Mouse (Mus musculus) neural tube, embryonic 14.5 days (tissue): Measurements from ENCODE around the gene Tfr2. TPM values are rescaled to one million over a fixed set of nuclear protein-coding genes. Genes with fewer than 3 reads are reported as not detected.
A peak's percentile ranks its signal among the peaks of the same experiment; 100 is the strongest.

Experiments
- ATAC-seq: fragments of 200-750 bp; cut with Nextera tagmentation; 2 replicates; pipeline ENCODE4 v1.8.0; 2017; ENCODE audit warnings: low read depth, mild to moderate bottlenecking, moderate TSS enrichment, moderate library complexity
- H3K27ac ChIP-seq: fragments of 300-500 bp; sonication (generic); 2 replicates; pipeline ENCODE4 v1.5.1; 2014; ENCODE audit warnings: low read depth, mild to moderate bottlenecking, control low read depth, low read length, moderate library complexity, mixed read lengths
- H3K27me3 ChIP-seq: fragments of 300-500 bp; sonication (generic); 2 replicates; pipeline ENCODE4 v1.6.1; 2014; ENCODE audit warnings: low read length; ENCODE audit not compliant: control insufficient read depth, insufficient read depth
- H3K36me3 ChIP-seq: fragments of 300-500 bp; sonication (generic); 2 replicates; pipeline ENCODE4 v1.6.1; 2014; ENCODE audit warnings: low read length, mixed read lengths; ENCODE audit not compliant: control insufficient read depth, insufficient read depth
- H3K4me1 ChIP-seq: fragments of 300-500 bp; sonication (generic); 2 replicates; pipeline ENCODE4 v1.6.1; 2014; ENCODE audit warnings: low read length; ENCODE audit not compliant: control insufficient read depth, insufficient read depth
- H3K4me2 ChIP-seq: fragments of 300-500 bp; sonication (generic); 2 replicates; pipeline ENCODE4 v1.6.1; 2014; ENCODE audit warnings: mild to moderate bottlenecking, low read depth, low read length, control low read depth
- H3K4me3 ChIP-seq: fragments of 300-500 bp; sonication (generic); 2 replicates; pipeline ENCODE4 v1.5.1; 2014; ENCODE audit warnings: low read depth, low read length, control low read depth, mixed read lengths
- H3K9ac ChIP-seq: fragments of 300-500 bp; sonication (generic); replicated peaks from 2 replicates; pipeline ENCODE4 v1.6.1; 2014; ENCODE audit warnings: low read depth, mild to moderate bottlenecking, control low read depth, low read length, mixed read lengths
- H3K9me3 ChIP-seq: fragments of 300-500 bp; sonication (generic); 2 replicates; pipeline ENCODE4 v1.6.1; 2016; ENCODE audit warnings: low read length; ENCODE audit not compliant: control insufficient read depth
- WGBS: fragments of 180-500 bp; shearing (Covaris S2); extraction: QIAGEN DNeasy Blood & Tissue Kit; methylation state at CpG from one replicate; pipeline ENCODE4 v1.1.7; 2014; 5-methylcytosine and 5-hydroxymethylcytosine counted together
- microRNA-seq: library from miRNA; unstranded; fragments of <30 nt; microRNA quantifications from one replicate; pipeline ENCODE4, GENCODE M21; 2016
- polyA plus RNA-seq: library from polyadenylated mRNA; unstranded; fragments of >200 nt; fragmentation: Nextera tagmentation; extraction: Ambion mirVana; gene quantifications from 2 replicates; pipeline ENCODE4 v1.2.1, GENCODE M21; 2014

Gene Tfr2
- polyA plus RNA-seq, 1 experiment from 2014 or later = 5.8 TPM

- ATAC-seq = no peak
- 28% methylated on average over 6 of the region's 6 CpGs for WGBS
- Histone ChIP-seq H3K4me2 (peak overlapping the region; percentile 91), H3K9me3 (no peaks in the 10 kb centered on the region), H3K27ac (no peak overlapping the region), H3K4me1 (peaks cover 26% of the 10 kb centered on the region), H3K4me3 (peak overlapping the region; percentile 82), H3K27me3 (no peaks in the 10 kb centered on the region), H3K36me3 (0 out of 2 replicates have a peak, but pooled peaks cover 6% of the 10 kb centered on the region), H3K9ac (no peak overlapping the region; the same call in 1 of the 2 replicates)
Observed at GRCm38 (mm10) chr5:137629906-137630545, 60.4 kb downstream of the Tfr2 start.

GRCm38 (mm10) chr5:137630602-137631001 is 61.0 kb downstream of the Tfr2 start:
- H3K9me3 ChIP-seq = no peaks in the 10 kb centered on the region
- peaks cover 26% of the 10 kb centered on the region for H3K4me1 ChIP-seq
- H3K4me3 ChIP-seq = peak overlapping the region; percentile 82; the same call in 1 of the 2 replicates
- H3K27me3 ChIP-seq = no peaks in the 10 kb centered on the region
- no peak for ATAC-seq
- no peak overlapping the region for H3K27ac ChIP-seq
- 0 out of 2 replicates have a peak overlapping the region, but pooled peaks have one; percentile 37 for H3K9ac ChIP-seq
- H3K36me3 ChIP-seq = peaks cover 11% of the 10 kb centered on the region; the same call in 1 of the 2 replicates
- H3K4me2 ChIP-seq = peak overlapping the region; percentile 91
- 34% methylated on average over 3 of the region's 3 CpGs for WGBS

- peak overlapping the region; percentile 91 for H3K4me2 ChIP-seq
- WGBS = 59% methylated on average over 9 of the region's 9 CpGs
- H3K27me3 ChIP-seq = no peaks in the 10 kb centered on the region
- 0 out of 2 replicates have a peak overlapping the region, but pooled peaks have one; percentile 37 for H3K9ac ChIP-seq
- H3K27ac ChIP-seq = peak overlapping the region; percentile 52; the same call in 1 of the 2 replicates
- H3K36me3 ChIP-seq = peaks cover 12% of the 10 kb centered on the region; the same call in 1 of the 2 replicates
- H3K4me1 ChIP-seq = peaks cover 26% of the 10 kb centered on the region
- no peaks in the 10 kb centered on the region for H3K9me3 ChIP-seq
- no peak for ATAC-seq
- H3K4me3 ChIP-seq = no peak overlapping the region; the same call in 1 of the 2 replicates
Observed at GRCm38 (mm10) chr5:137631171-137631570, 61.5 kb downstream of the Tfr2 start.

GRCm38 (mm10) chr5:137631591-137631990 is 62.0 kb downstream of the Tfr2 start:
- ATAC-seq = no peak
- H3K4me2 ChIP-seq = peak overlapping the region; percentile 91; the same call in 1 of the 2 replicates
- no peak overlapping the region; the same call in 1 of the 2 replicates for H3K4me3 ChIP-seq
- WGBS = 66% methylated on average over 4 of the region's 4 CpGs
- H3K27ac ChIP-seq = no peak overlapping the region
- peaks cover 26% of the 10 kb centered on the region for H3K4me1 ChIP-seq
- H3K27me3 ChIP-seq = no peaks in the 10 kb centered on the region
- no peak overlapping the region for H3K9ac ChIP-seq
- peaks cover 12% of the 10 kb centered on the region; the same call in 1 of the 2 replicates for H3K36me3 ChIP-seq
- no peaks in the 10 kb centered on the region for H3K9me3 ChIP-seq

- Histone ChIP-seq H3K4me3 (no peak overlapping the region), H3K4me2 (no peak overlapping the region), H3K9ac (no peak overlapping the region), H3K27me3 (no peaks in the 10 kb centered on the region), H3K9me3 (no peaks in the 10 kb centered on the region), H3K4me1 (peaks cover 20% of the 10 kb centered on the region), H3K36me3 (peaks cover 24% of the 10 kb centered on the region), H3K27ac (no peak overlapping the region)
- no peak for ATAC-seq
- 83% methylated on average over 12 of the region's 12 CpGs for WGBS
Observed at GRCm38 (mm10) chr5:137633397-137634084, 63.9 kb downstream of the Tfr2 start.

Small RNAs within 50 kb of the gene (microRNA-seq; reads per million reads assigned to microRNA genes)
- gene Mir6418 = 0.85 reads per million

Other genes starting within 250 kb of the Tfr2 start
- gene Slc12a9, start 236.2 kb upstream of the Tfr2 start, polyA plus RNA-seq = 16.4 and 17.8 TPM in 2 replicates
- gene Ephb4, start 219.7 kb upstream of the Tfr2 start, polyA plus RNA-seq = 2.7 and 8.8 TPM in 2 replicates
- gene Zan, start 92.8 kb upstream of the Tfr2 start, polyA plus RNA-seq = 0.08 TPM in 2 replicates
- 82.9 and 98.3 TPM in 2 replicates for gene Pop7, start 67.3 kb upstream of the Tfr2 start, polyA plus RNA-seq
- 16.3 and 21.2 TPM in 2 replicates for gene Gigyf1, start 51.3 kb upstream of the Tfr2 start, polyA plus RNA-seq
- not detected in 2 replicates for gene Epo, start 36.6 kb upstream of the Tfr2 start, polyA plus RNA-seq
- 553 and 557 TPM in 2 replicates for gene Gnb2, start 36.3 kb upstream of the Tfr2 start, polyA plus RNA-seq
- gene Actl6b, start 16.3 kb upstream of the Tfr2 start, polyA plus RNA-seq = 206 and 236 TPM in 2 replicates
- gene Mospd3, start 31.2 kb downstream of the Tfr2 start, polyA plus RNA-seq = 80.5 and 90.7 TPM in 2 replicates
- gene Pcolce, start 43.9 kb downstream of the Tfr2 start, polyA plus RNA-seq = 2.4 and 59.1 TPM in 2 replicates
- 0.19 TPM in 1 of 2 replicates, not detected in the other for gene Fbxo24, start 59.2 kb downstream of the Tfr2 start, polyA plus RNA-seq
- gene Lrch4, start 59.3 kb downstream of the Tfr2 start, polyA plus RNA-seq = 16.0 and 18.4 TPM in 2 replicates
- 6.5 and 7.9 TPM in 2 replicates for gene Gm20605, start 59.3 kb downstream of the Tfr2 start, polyA plus RNA-seq
- gene Sap25, start 71.5 kb downstream of the Tfr2 start, polyA plus RNA-seq = 5.7 and 5.9 TPM in 2 replicates
- gene Irs3, start 75.9 kb downstream of the Tfr2 start, polyA plus RNA-seq = 0.31 TPM in 1 of 2 replicates, not detected in the other
- 11.3 and 12.9 TPM in 2 replicates for gene Agfg2, start 114.9 kb downstream of the Tfr2 start, polyA plus RNA-seq
- 13.6 and 22.3 TPM in 2 replicates for gene Nyap1, start 171.8 kb downstream of the Tfr2 start, polyA plus RNA-seq
- gene Tsc22d4, start 175.9 kb downstream of the Tfr2 start, polyA plus RNA-seq = 80.1 and 85.1 TPM in 2 replicates
- gene Ppp1r35, start 209.0 kb downstream of the Tfr2 start, polyA plus RNA-seq = 37.8 and 43.7 TPM in 2 replicates
- 13.1 and 17.0 TPM in 2 replicates for gene Mepce, start 217.8 kb downstream of the Tfr2 start, polyA plus RNA-seq
- gene Zcwpw1, start 218.0 kb downstream of the Tfr2 start, polyA plus RNA-seq = 11.2 and 13.9 TPM in 2 replicates